Mouse (Mus musculus) adrenal gland, adult 8-10 months (tissue): ENCODE results near the gene Cyth2. TPM values are rescaled to one million over a fixed set of nuclear protein-coding genes. Genes with fewer than 3 reads are reported as not detected.

Experiments used
- DNase-seq: peaks from one replicate; pipeline ENCODE4 v3.0.0; 2022
- total RNA-seq, 4 experiments: library from RNA; stranded (reverse); gene quantifications; 2 replicates each; pipeline ENCODE4 v1.2.4; 2022

Gene Cyth2
- total RNA-seq, 4 experiments from 2014 or later = 112 to 140 (median 122) TPM

GRCm38 (mm10) chr7:45784524-45785372, 29.6 kb downstream of the Cyth2 start, which contains the start of gene Sult2b1:
Gene Sult2b1 (minus strand): TSS chr7:45784669.
- DNase-seq = no peak

- DNase-seq = no peak
Measured at GRCm38 (mm10) chr7:45783511-45784091, 30.8 kb downstream of the Cyth2 start, which contains the start of gene Lmtk3. Gene Lmtk3 (plus strand): TSS chr7:45783738.

GRCm38 (mm10) chr7:45782271-45782670, 32.1 kb downstream of the Cyth2 start:
- no peak for DNase-seq

- DNase-seq = no peak
Measured at GRCm38 (mm10) chr7:45779081-45779641, 35.2 kb downstream of the Cyth2 start.

- no peak for DNase-seq
Measured at GRCm38 (mm10) chr7:45775237-45775636, 39.1 kb downstream of the Cyth2 start.

- no peak for DNase-seq
Measured at GRCm38 (mm10) chr7:45771101-45771500, 43.3 kb downstream of the Cyth2 start.

GRCm38 (mm10) chr7:45770427-45771082, 43.8 kb downstream of the Cyth2 start:
- DNase-seq = no peak

- DNase-seq = no peak
Measured at GRCm38 (mm10) chr7:45767500-45767899, 46.9 kb downstream of the Cyth2 start.

GRCm38 (mm10) chr7:45766764-45767163, 47.6 kb downstream of the Cyth2 start:
- DNase-seq = no peak

GRCm38 (mm10) chr7:45765995-45766394, 48.4 kb downstream of the Cyth2 start:
- DNase-seq = no peak

- no peak for DNase-seq
Measured at GRCm38 (mm10) chr7:45760151-45760550, 54.2 kb downstream of the Cyth2 start.

- DNase-seq = no peak
Measured at GRCm38 (mm10) chr7:45759400-45759799, 55.0 kb downstream of the Cyth2 start.

Other genes starting within 250 kb of the Cyth2 start
- 100 to 1,000 TPM; 191 to 306 (median 245) TPM for gene Bcat2, start 244.4 kb downstream of the Cyth2 start, total RNA-seq
- gene Fgf21, start 199.1 kb downstream of the Cyth2 start, total RNA-seq = not detected
- gene Fut1, start 197.3 kb downstream of the Cyth2 start, total RNA-seq = not detected
- under 1 TPM; 0.14 to 0.68 (median 0.38) TPM for gene Izumo1, start 192.8 kb downstream of the Cyth2 start, total RNA-seq
- gene Rasip1, start 187.1 kb downstream of the Cyth2 start, total RNA-seq = 10 to 100 TPM; 15.5 to 30.2 (median 21.4) TPM
- 10 to 100 TPM in 1 of 4 experiments, 1 to 10 TPM in 3; 2.4 to 14.9 (median 3.6) TPM for gene Mamstr, start 174.6 kb downstream of the Cyth2 start, total RNA-seq
- gene Fut2, start 148.2 kb downstream of the Cyth2 start, total RNA-seq = under 1 TPM in 2 of 4 experiments, not detected in 2; 0.11 to 0.18 TPM
- gene Ntn5, start 130.6 kb downstream of the Cyth2 start, total RNA-seq = under 1 TPM in 3 of 4 experiments, not detected in 1; 0.21 to 0.68 (median 0.32) TPM
- under 1 TPM; 0.15 to 0.59 (median 0.30) TPM for gene Sec1, start 120.2 kb downstream of the Cyth2 start, total RNA-seq
- gene Car11, start 114.7 kb downstream of the Cyth2 start, total RNA-seq = 10 to 100 TPM; 11.5 to 28.2 (median 18.9) TPM
- 100 to 1,000 TPM; 254 to 411 (median 333) TPM for gene Dbp, start 109.5 kb downstream of the Cyth2 start, total RNA-seq
- 1,000 to 10,000 TPM; 1,011 to 1,224 (median 1,104) TPM for gene Rpl18, start 99.1 kb downstream of the Cyth2 start, total RNA-seq
- gene Sphk2, start 96.6 kb downstream of the Cyth2 start, total RNA-seq = 10 to 100 TPM; 36.9 to 40.2 (median 39.3) TPM
- 1 to 10 TPM in 1 of 4 experiments, under 1 TPM in 3; 0.29 to 2.1 (median 0.66) TPM for gene Fam83e, start 93.4 kb downstream of the Cyth2 start, total RNA-seq
- gene Spaca4, start 88.8 kb downstream of the Cyth2 start, total RNA-seq = not detected
- 10 to 100 TPM in 3 of 4 experiments, 1 to 10 TPM in 1; 8.9 to 24.9 (median 15.5) TPM for gene Lmtk3, start 30.8 kb downstream of the Cyth2 start, total RNA-seq
- 1 to 10 TPM in 2 of 4 experiments, under 1 TPM in 2; 0.52 to 4.5 (median 1.8) TPM for gene Sult2b1, start 29.9 kb downstream of the Cyth2 start, total RNA-seq
- under 1 TPM; 0.17 to 0.65 (median 0.36) TPM for gene Kcnj14, start 10.2 kb upstream of the Cyth2 start, total RNA-seq
- 10 to 100 TPM; 24.8 to 31.5 (median 30.0) TPM for gene Grwd1, start 16.4 kb upstream of the Cyth2 start, total RNA-seq
- 100 to 1,000 TPM; 127 to 158 (median 151) TPM for gene Kdelr1, start 58.2 kb upstream of the Cyth2 start, total RNA-seq
- gene Grin2d, start 63.8 kb upstream of the Cyth2 start, total RNA-seq = 1 to 10 TPM in 3 of 4 experiments, under 1 TPM in 1; 0.78 to 1.4 (median 1.2) TPM
- gene Syngr4, start 82.1 kb upstream of the Cyth2 start, total RNA-seq = under 1 TPM in 1 of 4 experiments, not detected in 3; 0.78 TPM
- 10 to 100 TPM; 36.3 to 60.3 (median 52.9) TPM for gene Tmem143, start 82.4 kb upstream of the Cyth2 start, total RNA-seq
- 100 to 1,000 TPM; 302 to 612 (median 463) TPM for gene Emp3, start 106.8 kb upstream of the Cyth2 start, total RNA-seq
- 10 to 100 TPM; 17.8 to 92.8 (median 47.9) TPM for gene Ccdc114, start 109.5 kb upstream of the Cyth2 start, total RNA-seq
- gene Abcc6, start 215.7 kb upstream of the Cyth2 start, total RNA-seq = under 1 TPM; 0.08 to 0.31 (median 0.15) TPM
- 10 to 100 TPM; 60.6 to 73.0 (median 69.1) TPM for gene Nomo1, start 219.1 kb upstream of the Cyth2 start, total RNA-seq